11 mouse cellular contexts compared by ENCODE assay signal in genomic region chr1:97864135-97864534, GRCm38 (mm10).
"Had no signal": no experiment of that assay in that cellular context is flagged by ENCODE, and none has a peak within 500 bp of the region (broad histone marks: within the 10 kb centered on the region; RNA-seq: fewer than 3 reads in every experiment).

No protein-coding gene starts in this region.

- ATAC-seq: liver, postnatal 0 days had no signal

- DNase-seq: liver; liver, embryonic 13.5 days; liver, postnatal 0 days; lung, postnatal 14 days; right cerebral cortex, postnatal 14 days; thymus, adult 2 months; thymus, postnatal 25 days had no signal

- H3K9me3 ChIP-seq: limb, embryonic 12.5 days; liver, embryonic 13.5 days; lung, embryonic 15.5 days; midbrain, embryonic 12.5 days; stomach, embryonic 15.5 days had no signal

- H3K27me3 ChIP-seq: limb, embryonic 12.5 days; liver, embryonic 13.5 days; lung, embryonic 15.5 days; midbrain, embryonic 12.5 days; stomach, embryonic 15.5 days had no signal

- H3K9ac ChIP-seq: limb, embryonic 12.5 days; liver, embryonic 13.5 days; liver, postnatal 0 days; lung, embryonic 15.5 days; midbrain, embryonic 12.5 days; stomach, embryonic 15.5 days had no signal

- H3K27ac ChIP-seq: limb, embryonic 12.5 days; liver, embryonic 13.5 days; lung, embryonic 15.5 days; stomach, embryonic 15.5 days had no signal

- H3K36me3 ChIP-seq: limb, embryonic 12.5 days; liver, embryonic 13.5 days; lung, embryonic 15.5 days; midbrain, embryonic 12.5 days; stomach, embryonic 15.5 days had no signal

- H3K4me2 ChIP-seq: limb, embryonic 12.5 days; liver, embryonic 13.5 days; lung, embryonic 15.5 days; midbrain, embryonic 12.5 days; stomach, embryonic 15.5 days had no signal

- H3K4me3 ChIP-seq: limb, embryonic 12.5 days; liver, embryonic 13.5 days; lung, embryonic 15.5 days; midbrain, embryonic 12.5 days; stomach, embryonic 15.5 days had no signal

- H3K4me1 ChIP-seq: limb, embryonic 12.5 days; liver, embryonic 13.5 days; lung, embryonic 15.5 days; stomach, embryonic 15.5 days had no signal
